Mouse (Mus musculus) spleen, adult 2 months (tissue): ENCODE results near the gene Gm20547. TPM values are rescaled to one million over a fixed set of nuclear protein-coding genes. Genes with fewer than 3 reads are reported as not detected.

Source experiments
- DNase-seq, 2 experiments: peaks; one replicate each; pipeline versions ENCODE4 v3.0.0 to v3.0.0-alpha.2; 2012 to 2021; ENCODE audit warnings: low spot score in 2 of 2, low read depth in 1 of 2
- H3K27ac ChIP-seq: fragments of 200-500 bp; 2 replicates; pipeline ENCODE4 v1.5.1; 2012; ENCODE audit warnings: low read length, inconsistent platforms; ENCODE audit not compliant: insufficient read depth
- H3K27me3 ChIP-seq: fragments of 200-500 bp; 2 replicates; pipeline ENCODE4 v1.6.1; 2012; ENCODE audit warnings: mild to moderate bottlenecking, moderate library complexity, low read length, inconsistent platforms; ENCODE audit not compliant: control insufficient read depth, insufficient read depth
- H3K36me3 ChIP-seq: fragments of 200-500 bp; 2 replicates; pipeline ENCODE4 v1.6.1; 2012; ENCODE audit warnings: mild to moderate bottlenecking, low read length, inconsistent platforms; ENCODE audit not compliant: control insufficient read depth, insufficient read depth
- H3K4me1 ChIP-seq: fragments of 200-500 bp; 2 replicates; pipeline ENCODE4 v1.6.1; 2011; ENCODE audit warnings: inconsistent platforms; ENCODE audit not compliant: control insufficient read depth, insufficient read depth, insufficient read length
- H3K4me3 ChIP-seq: fragments of 200-500 bp; 2 replicates; pipeline ENCODE4 v1.5.1; 2011; ENCODE audit warnings: mild to moderate bottlenecking, inconsistent platforms; ENCODE audit not compliant: insufficient read depth, insufficient read length; ENCODE audit errors: extremely low read depth
- CTCF ChIP-seq: fragments of 200-500 bp; IDR thresholded peaks from 2 replicates; pipeline ENCODE4 v1.5.1; 2011; ENCODE audit warnings: mild to moderate bottlenecking, inconsistent platforms; ENCODE audit not compliant: insufficient read depth, insufficient read length, insufficient replicate concordance; ENCODE audit errors: extremely low read depth
- POLR2A ChIP-seq: fragments of 200-500 bp; IDR thresholded peaks from 2 replicates; pipeline ENCODE4 v1.6.1; 2011; ENCODE audit warnings: low read depth, low read length, inconsistent platforms
- whole genome bisulfite sequencing: fragments of 180-500 bp; shearing (Covaris S2); methylation state at CpG from one replicate; pipeline ENCODE4 v1.1.7; 2018; 5-methylcytosine and 5-hydroxymethylcytosine counted together
- polyA plus RNA-seq: library from polyadenylated mRNA; depleted of rRNA; stranded (reverse); fragments of >200 nt; gene quantifications from 2 replicates; pipeline ENCODE4 v1.2.3, GENCODE M21; 2012

Gm20547 gene
- polyA plus RNA-seq, 1 experiment = 0.04 TPM

GRCm38 (mm10) chr17:34895724-34896123 lies 13.9 kb upstream of the Gm20547 start:
- Histone ChIP-seq H3K27me3 (no peaks in the 10 kb centered on the region), H3K4me3 (no peak overlapping the region), H3K4me1 (peaks cover 5% of the 10 kb centered on the region; the same call in 1 of the 2 replicates), H3K36me3 (no peaks in the 10 kb centered on the region), H3K27ac (no peak overlapping the region)
- no peak for TF ChIP-seq CTCF
- no peak for TF ChIP-seq POLR2A
- no peak for DNase-seq
- WGBS = 93% methylated on average over 15 of the region's 15 CpGs

- no peaks in the 10 kb centered on the region for H3K36me3 ChIP-seq
- 15% methylated on average over 51 of the region's 51 CpGs for WGBS
- peak in 1 of 2 experiments; percentile 30 for DNase-seq
- H3K4me3 ChIP-seq = peak overlapping the region; percentile 69
- H3K27me3 ChIP-seq = no peaks in the 10 kb centered on the region
- peaks cover 5% of the 10 kb centered on the region; the same call in 1 of the 2 replicates for H3K4me1 ChIP-seq
- TF ChIP-seq POLR2A (no peak), CTCF (no peak)
- H3K27ac ChIP-seq = peak overlapping the region; percentile 17; the same call in 1 of the 2 replicates
Observed at GRCm38 (mm10) chr17:34894801-34895530, 13.1 kb upstream of the Gm20547 start.

GRCm38 (mm10) chr17:34894074-34894597 lies 12.3 kb upstream of the Gm20547 start:
- TF ChIP-seq CTCF (no peak), POLR2A (peak; percentile 21; the same call in 1 of the 2 replicates)
- 0% methylated on average over 46 of the region's 51 CpGs for WGBS
- H3K36me3 ChIP-seq = no peaks in the 10 kb centered on the region
- H3K27ac ChIP-seq = peak overlapping the region; percentile 77
- H3K4me1 ChIP-seq = peaks cover 5% of the 10 kb centered on the region; the same call in 1 of the 2 replicates
- peak; percentile 78 to 87 for DNase-seq
- peak overlapping the region; percentile 69 for H3K4me3 ChIP-seq
- no peaks in the 10 kb centered on the region for H3K27me3 ChIP-seq

GRCm38 (mm10) chr17:34893072-34893824 lies 11.4 kb upstream of the Gm20547 start:
- Histone ChIP-seq H3K36me3 (no peaks in the 10 kb centered on the region), H3K27ac (no peak overlapping the region), H3K27me3 (no peaks in the 10 kb centered on the region), H3K4me3 (peak overlapping the region; percentile 63), H3K4me1 (peaks cover 5% of the 10 kb centered on the region; the same call in 1 of the 2 replicates)
- 83% methylated on average over 12 of the region's 12 CpGs for WGBS
- no peak for DNase-seq
- TF ChIP-seq CTCF = no peak
- TF ChIP-seq POLR2A = no peak

GRCm38 (mm10) chr17:34891377-34891776 lies 9.5 kb upstream of the Gm20547 start:
- Histone ChIP-seq H3K27ac (no peak overlapping the region), H3K36me3 (no peaks in the 10 kb centered on the region), H3K4me3 (no peak overlapping the region), H3K4me1 (peaks cover 7% of the 10 kb centered on the region; the same call in 1 of the 2 replicates), H3K27me3 (no peaks in the 10 kb centered on the region)
- DNase-seq = no peak
- no peak for TF ChIP-seq POLR2A
- TF ChIP-seq CTCF = no peak
- 99% methylated on average over 2 of the region's 2 CpGs for WGBS

GRCm38 (mm10) chr17:34890074-34890743 lies 8.4 kb upstream of the Gm20547 start:
- WGBS = 90% methylated on average over 12 of the region's 12 CpGs
- Histone ChIP-seq H3K4me1 (peaks cover 5% of the 10 kb centered on the region; the same call in 1 of the 2 replicates), H3K36me3 (no peaks in the 10 kb centered on the region), H3K27ac (no peak overlapping the region), H3K4me3 (no peak overlapping the region), H3K27me3 (no peaks in the 10 kb centered on the region)
- DNase-seq = no peak
- TF ChIP-seq CTCF (no peak), POLR2A (no peak)
